Mouse (Mus musculus) testis, adult 2 months (tissue): Measurements from ENCODE around the gene Prkar2b. TPM values are rescaled to one million over a fixed set of nuclear protein-coding genes. Genes with fewer than 3 reads are reported as not detected.
"Not testable (repeated sequence)": the region's sequence is repeated elsewhere in the genome, so short reads cannot be mapped to it uniquely, and the experiment has no call there.

Source experiments
- H3K27ac ChIP-seq: fragments of 200-500 bp; 2 replicates; pipeline ENCODE4 v1.5.1; 2012; ENCODE audit warnings: low read depth, low read length; ENCODE audit not compliant: control insufficient read depth, insufficient read depth
- H3K27me3 ChIP-seq: fragments of 200-500 bp; 2 replicates; pipeline ENCODE4 v1.6.1; 2012; ENCODE audit warnings: mild to moderate bottlenecking, low read length, moderate library complexity; ENCODE audit not compliant: control insufficient read depth, insufficient read depth
- H3K36me3 ChIP-seq: fragments of 200-500 bp; 2 replicates; pipeline ENCODE4 v1.6.1; 2012; ENCODE audit warnings: mild to moderate bottlenecking, low read length; ENCODE audit not compliant: control insufficient read depth, insufficient read depth
- H3K4me1 ChIP-seq: fragments of 200-500 bp; 2 replicates; pipeline ENCODE4 v1.6.1; 2012; ENCODE audit warnings: low read length; ENCODE audit not compliant: control insufficient read depth, insufficient read depth
- H3K4me3 ChIP-seq: fragments of 200-500 bp; 2 replicates; pipeline ENCODE4 v1.5.1; 2012; ENCODE audit warnings: low read depth, mild to moderate bottlenecking, low read length, moderate library complexity, mixed read lengths; ENCODE audit not compliant: control insufficient read depth
- CTCF ChIP-seq: fragments of 200-500 bp; IDR thresholded peaks from 2 replicates; pipeline ENCODE4 v1.5.1; 2012; ENCODE audit warnings: low read depth, mild to moderate bottlenecking, inconsistent platforms, low read length, moderate library complexity; ENCODE audit not compliant: control insufficient read depth, insufficient read depth, insufficient replicate concordance
- POLR2A ChIP-seq: fragments of 200-500 bp; IDR thresholded peaks from 2 replicates; pipeline ENCODE4 v1.6.1; 2012; ENCODE audit warnings: low read depth, mild to moderate bottlenecking, inconsistent platforms, low read length, moderate library complexity; ENCODE audit not compliant: control insufficient read depth
- polyA plus RNA-seq: library from polyadenylated mRNA; depleted of rRNA; stranded (reverse); fragments of >200 nt; gene quantifications from 2 replicates; pipeline ENCODE4 v1.2.3, GENCODE M21; 2012

Prkar2b gene
- polyA plus RNA-seq, 1 experiment, result 3.5 TPM

GRCm38 (mm10) chr12:32016472-32016871, 44.6 kb downstream of the Prkar2b start:
- no peak overlapping the region for H3K27ac ChIP-seq
- no peak overlapping the region for H3K4me3 ChIP-seq
- no peak for TF ChIP-seq CTCF
- no peak for TF ChIP-seq POLR2A
- H3K36me3 ChIP-seq, result no peaks in the 10 kb centered on the region
- H3K27me3 ChIP-seq, result no peaks in the 10 kb centered on the region
- no peaks in the 10 kb centered on the region for H3K4me1 ChIP-seq

- Histone ChIP-seq H3K4me3 (no peak overlapping the region), H3K36me3 (no peaks in the 10 kb centered on the region)
Observed at GRCm38 (mm10) chr12:32015268-32015769, 45.8 kb downstream of the Prkar2b start.

GRCm38 (mm10) chr12:32014811-32015210, 46.3 kb downstream of the Prkar2b start:
- no peak overlapping the region for H3K27ac ChIP-seq
- no peak for TF ChIP-seq POLR2A
- TF ChIP-seq CTCF, result no peak
- peaks cover 4% of the 10 kb centered on the region; the same call in 1 of the 2 replicates for H3K4me1 ChIP-seq

More at GRCm38 (mm10) chr12:32015268-32015769, 45.8 kb downstream of the Prkar2b start:
- TF ChIP-seq POLR2A (no peak), CTCF (no peak)
- H3K27me3 ChIP-seq, result no peaks in the 10 kb centered on the region
- H3K4me1 ChIP-seq, result peaks cover 1% of the 10 kb centered on the region; the same call in 1 of the 2 replicates
- H3K27ac ChIP-seq, result no peak overlapping the region

GRCm38 (mm10) chr12:32012169-32012568, 48.9 kb downstream of the Prkar2b start:
- Histone ChIP-seq H3K36me3 (no peaks in the 10 kb centered on the region), H3K4me1 (peaks cover 7% of the 10 kb centered on the region; the same call in 1 of the 2 replicates), H3K27me3 (no peaks in the 10 kb centered on the region), H3K27ac (no peak overlapping the region), H3K4me3 (no peak overlapping the region)
- TF ChIP-seq CTCF (no peak), POLR2A (no peak)

More at GRCm38 (mm10) chr12:32014811-32015210, 46.3 kb downstream of the Prkar2b start:
- Histone ChIP-seq H3K36me3 (no peaks in the 10 kb centered on the region), H3K4me3 (no peak overlapping the region), H3K27me3 (no peaks in the 10 kb centered on the region)

GRCm38 (mm10) chr12:32011128-32011527, 50.0 kb downstream of the Prkar2b start:
- Histone ChIP-seq H3K27ac (no peak overlapping the region), H3K27me3 (no peaks in the 10 kb centered on the region), H3K4me1 (peaks cover 7% of the 10 kb centered on the region; the same call in 1 of the 2 replicates), H3K4me3 (no peak overlapping the region), H3K36me3 (no peaks in the 10 kb centered on the region)
- no peak for TF ChIP-seq POLR2A
- no peak for TF ChIP-seq CTCF

- not testable (repeated sequence) for H3K4me1 ChIP-seq, H3K36me3 ChIP-seq, H3K27me3 ChIP-seq, H3K27ac ChIP-seq
- peak overlapping the region; percentile 18; the same call in 1 of the 2 replicates for H3K4me3 ChIP-seq
Observed at GRCm38 (mm10) chr12:32009985-32010369, 51.1 kb downstream of the Prkar2b start.

- Histone ChIP-seq H3K27ac (no peak overlapping the region), H3K4me1 (peaks cover 7% of the 10 kb centered on the region; the same call in 1 of the 2 replicates), H3K27me3 (no peaks in the 10 kb centered on the region), H3K4me3 (peak overlapping the region; percentile 41), H3K36me3 (no peaks in the 10 kb centered on the region)
- TF ChIP-seq POLR2A, result no peak
- TF ChIP-seq CTCF, result no peak
Observed at GRCm38 (mm10) chr12:32009267-32009984, 51.7 kb downstream of the Prkar2b start.

- Histone ChIP-seq H3K27me3 (no peaks in the 10 kb centered on the region), H3K36me3 (no peaks in the 10 kb centered on the region), H3K4me1 (peaks cover 7% of the 10 kb centered on the region; the same call in 1 of the 2 replicates), H3K27ac (no peak overlapping the region), H3K4me3 (no peak overlapping the region; the same call in 1 of the 2 replicates)
- TF ChIP-seq POLR2A (no peak), CTCF (no peak)
Observed at GRCm38 (mm10) chr12:32008728-32009127, 52.4 kb downstream of the Prkar2b start.
